Mouse (Mus musculus): ENCODE data around the gene Ambp.

Gene Ambp

GRCm38 (mm10) chr4:63118639-63119437, 35.8 kb downstream of the Ambp start:
- DNase-seq = peak; percentile 86

- DNase-seq = no peak
Measured at GRCm38 (mm10) chr4:63105651-63106050, 48.9 kb downstream of the Ambp start.

- DNase-seq = no peak
Measured at GRCm38 (mm10) chr4:63102025-63102424, 52.6 kb downstream of the Ambp start.

- DNase-seq = no peak
Measured at GRCm38 (mm10) chr4:63100478-63100877, 54.1 kb downstream of the Ambp start.

GRCm38 (mm10) chr4:63097603-63098002, 57.0 kb downstream of the Ambp start:
- DNase-seq = peak; percentile 45

Measured in kidney, adult 9 months (tissue).